Mouse (Mus musculus): Measurements from ENCODE around the gene Stip1. TPM values are rescaled to one million over a fixed set of nuclear protein-coding genes. Genes with fewer than 3 reads are reported as not detected.
A peak's percentile ranks its signal among the peaks of the same experiment; 100 is the strongest.
"Not testable (repeated sequence)": the region's sequence is repeated elsewhere in the genome, so short reads cannot be mapped to it uniquely, and the experiment has no call there.

Gene Stip1
- polyA plus RNA-seq (2015; fragmentation: Nextera tagmentation; extraction: Ambion mirVana) = 168 and 203 TPM in 2 replicates

- peak within 1 kb of the TSS; percentile 87 for H3K4me2 ChIP-seq
- peaks cover 40% of the 10 kb centered on the region for H3K4me1 ChIP-seq (replicated peaks)
- peak; percentile 98 for ATAC-seq (replicated peaks; ENCODE audit: insufficient number of reproducible peaks, insufficient read depth, low FRiP score, low read depth)
- under 1% methylated on average over 49 of the region's 49 CpGs for WGBS
- H3K4me3 ChIP-seq = peak within 1 kb of the TSS; percentile 90
- H3K9me3 ChIP-seq (replicated peaks) = no peaks in the 10 kb centered on the region
- H3K27me3 ChIP-seq = no peaks in the 10 kb centered on the region
- peak within 1 kb of the TSS; percentile 96 for H3K27ac ChIP-seq
- peaks cover 3% of the 10 kb centered on the region; the same call in 1 of the 2 replicates for H3K36me3 ChIP-seq
- peak within 1 kb of the TSS; percentile 88 for H3K9ac ChIP-seq
Measured at GRCm38 (mm10) chr19:7039841-7040636, at the start of gene Stip1. TSS of gene Stip1 (minus strand) at chr19:7039967.

- WGBS = 68% methylated on average over 5 of the region's 5 CpGs
- Histone ChIP-seq H3K27me3 (peaks cover 14% of the 10 kb centered on the region; the same call in 1 of the 2 replicates), H3K9ac (no peak overlapping the region), H3K9me3 (replicated peaks) (no peaks in the 10 kb centered on the region), H3K36me3 (no peaks in the 10 kb centered on the region), H3K4me2 (no peak overlapping the region), H3K4me1 (replicated peaks) (peaks cover 40% of the 10 kb centered on the region), H3K27ac (no peak overlapping the region), H3K4me3 (no peak overlapping the region)
- no peak for ATAC-seq (replicated peaks; ENCODE audit: insufficient number of reproducible peaks, insufficient read depth, low FRiP score, low read depth)
Measured at GRCm38 (mm10) chr19:7089050-7089449, 49.3 kb upstream of the Stip1 start.

- H3K27ac ChIP-seq = no peak overlapping the region
- H3K9ac ChIP-seq = no peak overlapping the region
- H3K27me3 ChIP-seq = peaks cover 14% of the 10 kb centered on the region; the same call in 1 of the 2 replicates
- no peak for ATAC-seq (replicated peaks; ENCODE audit: insufficient number of reproducible peaks, insufficient read depth, low FRiP score, low read depth)
- WGBS = 29% methylated on average over 9 of the region's 9 CpGs
- H3K4me3 ChIP-seq = no peak overlapping the region
- H3K4me2 ChIP-seq = no peak overlapping the region
- no peaks in the 10 kb centered on the region for H3K36me3 ChIP-seq
- peaks cover 42% of the 10 kb centered on the region for H3K4me1 ChIP-seq (replicated peaks)
- no peaks in the 10 kb centered on the region for H3K9me3 ChIP-seq (replicated peaks)
Measured at GRCm38 (mm10) chr19:7088558-7088957, 48.8 kb upstream of the Stip1 start.

DNA sequence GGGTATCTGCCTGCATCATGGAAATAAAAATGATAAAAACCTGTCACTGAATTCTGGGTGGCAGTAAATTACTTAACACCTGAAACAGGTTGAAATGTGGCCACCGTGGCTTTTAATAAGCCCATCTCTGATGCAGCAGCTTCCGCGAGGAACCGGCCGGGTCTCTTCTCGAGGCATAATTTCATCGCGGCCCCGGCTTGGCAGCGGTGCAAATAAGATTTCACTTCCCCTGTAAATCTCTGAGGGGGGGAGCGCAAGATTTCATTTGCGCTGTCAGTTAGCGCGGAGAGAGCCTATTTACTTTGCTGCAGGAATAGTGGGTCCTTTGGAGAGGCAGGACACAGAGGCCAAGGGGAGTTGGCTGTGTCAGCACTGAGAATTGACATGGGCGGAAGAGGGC, 45.0 kb upstream of the Stip1 start:
- no peaks in the 10 kb centered on the region for H3K9me3 ChIP-seq (replicated peaks)
- H3K27me3 ChIP-seq = peaks cover 19% of the 10 kb centered on the region; the same call in 1 of the 2 replicates
- no peak overlapping the region for H3K4me2 ChIP-seq
- H3K4me3 ChIP-seq = no peak overlapping the region
- no peak for ATAC-seq (replicated peaks; ENCODE audit: insufficient number of reproducible peaks, insufficient read depth, low FRiP score, low read depth)
- H3K9ac ChIP-seq = no peak overlapping the region
- H3K4me1 ChIP-seq (replicated peaks) = peaks cover 31% of the 10 kb centered on the region
- 66% methylated on average over 15 of the region's 15 CpGs for WGBS
- H3K27ac ChIP-seq = no peak overlapping the region
- no peaks in the 10 kb centered on the region for H3K36me3 ChIP-seq

DNA sequence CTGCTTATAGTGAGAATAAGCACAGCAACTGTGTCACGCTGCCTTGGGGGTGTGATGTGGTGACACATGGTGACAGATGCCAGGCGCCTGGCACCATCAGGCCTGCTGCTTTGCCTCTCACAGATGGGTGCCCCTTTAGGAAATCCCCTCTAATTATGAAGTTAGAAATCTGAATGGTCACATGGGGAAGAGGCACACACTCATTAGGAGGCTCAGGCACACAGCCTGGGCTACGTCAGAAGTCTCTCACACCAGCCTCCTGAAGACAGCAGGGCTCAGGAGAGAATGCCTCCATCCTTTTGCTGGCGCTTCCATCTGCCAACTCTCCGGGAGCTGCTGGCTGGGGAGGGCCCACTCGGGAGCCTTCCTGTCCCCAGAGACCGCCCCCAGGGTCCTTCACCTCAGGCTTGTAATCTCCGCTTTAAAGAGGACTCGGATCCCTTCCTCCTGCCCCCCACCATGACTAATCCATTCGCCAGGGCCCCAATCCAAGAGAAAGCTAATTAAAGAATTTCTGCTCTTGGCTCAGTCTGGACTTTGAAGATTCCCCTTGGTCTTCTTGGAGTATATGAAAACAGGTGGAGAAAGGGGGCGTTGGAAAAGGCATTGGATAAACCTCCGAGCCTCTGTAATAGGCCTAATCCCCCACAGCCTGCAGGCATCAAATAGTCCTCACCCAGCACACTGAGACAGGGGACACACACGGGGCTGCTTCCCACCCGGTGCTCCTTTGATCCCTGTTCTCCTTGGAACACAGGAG, 43.4 kb upstream of the Stip1 start:
- ATAC-seq (replicated peaks; ENCODE audit: insufficient number of reproducible peaks, insufficient read depth, low FRiP score, low read depth) = peak; percentile 10; the same call in 1 of the 2 replicates
- H3K27ac ChIP-seq = no peak overlapping the region
- H3K4me3 ChIP-seq = no peak overlapping the region
- 45% methylated on average over 14 of the region's 14 CpGs for WGBS
- no peaks in the 10 kb centered on the region for H3K9me3 ChIP-seq (replicated peaks)
- H3K27me3 ChIP-seq = peaks cover 16% of the 10 kb centered on the region; the same call in 1 of the 2 replicates
- no peak overlapping the region for H3K4me2 ChIP-seq
- H3K9ac ChIP-seq = no peak overlapping the region
- H3K4me1 ChIP-seq (replicated peaks) = peaks cover 20% of the 10 kb centered on the region
- no peaks in the 10 kb centered on the region for H3K36me3 ChIP-seq

GRCm38 (mm10) chr19:7081516-7082266, 41.9 kb upstream of the Stip1 start:
- 73% methylated on average over 7 of the region's 7 CpGs for WGBS
- Histone ChIP-seq H3K4me2 (no peak overlapping the region), H3K9me3 (replicated peaks) (no peaks in the 10 kb centered on the region), H3K4me3 (no peak overlapping the region), H3K36me3 (no peaks in the 10 kb centered on the region), H3K27ac (no peak overlapping the region), H3K4me1 (replicated peaks) (peaks cover 20% of the 10 kb centered on the region), H3K9ac (no peak overlapping the region), H3K27me3 (0 out of 2 replicates have a peak, but pooled peaks cover 10% of the 10 kb centered on the region)
- no peak for ATAC-seq (replicated peaks; ENCODE audit: insufficient number of reproducible peaks, insufficient read depth, low FRiP score, low read depth)

DNA sequence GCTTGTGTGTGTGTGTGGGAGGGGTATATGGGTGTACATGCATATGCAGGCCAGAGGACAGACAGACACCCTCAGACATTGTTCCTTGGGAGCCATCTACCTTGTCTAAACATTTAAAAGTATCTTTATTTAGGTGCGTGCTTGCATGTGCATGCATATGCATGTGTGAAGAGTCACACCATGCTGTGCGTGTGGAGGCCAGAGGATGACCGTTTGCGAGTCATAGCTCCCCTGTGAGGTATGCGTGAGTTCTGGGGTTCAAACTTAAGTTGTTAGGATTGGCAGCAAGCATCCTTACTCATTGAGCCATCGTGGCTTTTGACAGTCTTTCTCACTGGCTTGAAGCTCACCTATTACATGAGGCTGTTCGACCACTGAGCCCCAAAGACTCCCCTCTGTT, 38.5 kb upstream of the Stip1 start:
- Histone ChIP-seq H3K27ac (no peak overlapping the region), H3K4me1 (replicated peaks) (peaks cover 5% of the 10 kb centered on the region), H3K4me3 (no peak overlapping the region), H3K4me2 (no peak overlapping the region), H3K27me3 (0 out of 2 replicates have a peak, but pooled peaks cover 5% of the 10 kb centered on the region), H3K36me3 (no peaks in the 10 kb centered on the region), H3K9ac (no peak overlapping the region), H3K9me3 (replicated peaks) (no peaks in the 10 kb centered on the region)
- WGBS = 80% methylated on average over 7 of the region's 7 CpGs
- ATAC-seq (replicated peaks; ENCODE audit: insufficient number of reproducible peaks, insufficient read depth, low FRiP score, low read depth) = no peak

- Histone ChIP-seq H3K36me3 (no peaks in the 10 kb centered on the region), H3K4me1 (replicated peaks) (0 out of 2 replicates have a peak, but pooled peaks cover under 1% of the 10 kb centered on the region), H3K9ac (no peak overlapping the region), H3K9me3 (replicated peaks) (no peaks in the 10 kb centered on the region), H3K27ac (no peak overlapping the region), H3K27me3 (0 out of 2 replicates have a peak, but pooled peaks cover 5% of the 10 kb centered on the region), H3K4me3 (no peak overlapping the region), H3K4me2 (no peak overlapping the region)
- 66% methylated on average over 9 of the region's 9 CpGs for WGBS
- no peak for ATAC-seq (replicated peaks; ENCODE audit: insufficient number of reproducible peaks, insufficient read depth, low FRiP score, low read depth)
Measured at GRCm38 (mm10) chr19:7077666-7078065, 37.9 kb upstream of the Stip1 start.

- 80% methylated on average over 11 of the region's 11 CpGs for WGBS
- not testable (repeated sequence) for H3K36me3 ChIP-seq; ATAC-seq (replicated peaks; ENCODE audit: insufficient number of reproducible peaks, insufficient read depth, low FRiP score, low read depth); H3K4me2 ChIP-seq; H3K27ac ChIP-seq; H3K27me3 ChIP-seq; H3K4me3 ChIP-seq; H3K9me3 ChIP-seq (replicated peaks); H3K9ac ChIP-seq
- H3K4me1 ChIP-seq (replicated peaks) = peaks cover 14% of the 10 kb centered on the region
Measured at GRCm38 (mm10) chr19:7075336-7075735, 35.6 kb upstream of the Stip1 start.

DNA sequence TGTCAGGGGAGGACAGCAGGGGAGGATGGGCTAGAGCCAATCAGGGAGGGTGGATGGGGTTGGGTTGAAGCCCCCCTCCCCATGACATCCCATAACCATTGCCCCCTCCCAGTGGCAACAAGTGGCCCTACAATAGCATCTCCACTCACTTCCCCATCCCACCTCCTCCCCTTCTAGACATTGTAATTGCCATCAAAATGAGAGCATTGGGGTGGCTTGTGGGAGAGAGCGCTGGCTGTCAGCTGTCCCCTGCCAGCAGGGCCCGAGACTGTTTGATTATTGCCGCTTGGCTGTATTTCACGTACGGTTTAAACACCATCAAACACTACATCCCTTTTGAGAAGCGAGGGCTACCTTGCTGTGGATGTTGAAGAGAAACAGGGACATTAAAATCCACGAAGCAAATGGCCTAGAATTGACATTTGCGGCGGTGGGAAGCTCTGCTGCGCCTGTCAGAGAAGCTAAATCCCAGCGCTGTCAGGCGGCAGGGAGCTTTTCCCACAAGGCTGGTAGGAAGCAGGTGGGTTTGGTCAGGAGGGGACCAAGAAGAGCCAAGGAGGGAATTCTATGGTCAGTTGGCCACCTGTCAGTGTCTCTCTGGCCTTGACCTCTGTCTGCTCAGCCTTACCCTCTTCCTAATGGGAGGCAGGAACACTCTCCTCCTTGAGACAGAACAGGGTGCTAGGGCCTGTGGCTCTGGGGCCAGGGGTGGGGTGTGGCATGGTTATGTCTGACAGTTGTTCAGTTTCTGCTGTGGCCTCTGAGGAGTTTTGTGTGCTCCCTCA, 34.4 kb upstream of the Stip1 start:
- no peak for ATAC-seq (replicated peaks; ENCODE audit: insufficient number of reproducible peaks, insufficient read depth, low FRiP score, low read depth)
- Histone ChIP-seq H3K4me3 (no peak overlapping the region), H3K9ac (no peak overlapping the region), H3K36me3 (no peaks in the 10 kb centered on the region), H3K27ac (no peak overlapping the region), H3K4me1 (replicated peaks) (peaks cover 22% of the 10 kb centered on the region), H3K9me3 (replicated peaks) (no peaks in the 10 kb centered on the region), H3K27me3 (no peaks in the 10 kb centered on the region; the same call in 1 of the 2 replicates), H3K4me2 (no peak overlapping the region)
- 65% methylated on average over 12 of the region's 12 CpGs for WGBS

Measured in heart, embryonic 15.5 days (tissue).